Mouse (Mus musculus): ENCODE results near the gene Cyb5b. TPM values are rescaled to one million over a fixed set of nuclear protein-coding genes. Genes with fewer than 3 reads are reported as not detected.
A peak's percentile ranks its signal among the peaks of the same experiment; 100 is the strongest.

Cyb5b gene
- polyA plus RNA-seq, 1 experiment from 2014 or later = 116 TPM

DNA sequence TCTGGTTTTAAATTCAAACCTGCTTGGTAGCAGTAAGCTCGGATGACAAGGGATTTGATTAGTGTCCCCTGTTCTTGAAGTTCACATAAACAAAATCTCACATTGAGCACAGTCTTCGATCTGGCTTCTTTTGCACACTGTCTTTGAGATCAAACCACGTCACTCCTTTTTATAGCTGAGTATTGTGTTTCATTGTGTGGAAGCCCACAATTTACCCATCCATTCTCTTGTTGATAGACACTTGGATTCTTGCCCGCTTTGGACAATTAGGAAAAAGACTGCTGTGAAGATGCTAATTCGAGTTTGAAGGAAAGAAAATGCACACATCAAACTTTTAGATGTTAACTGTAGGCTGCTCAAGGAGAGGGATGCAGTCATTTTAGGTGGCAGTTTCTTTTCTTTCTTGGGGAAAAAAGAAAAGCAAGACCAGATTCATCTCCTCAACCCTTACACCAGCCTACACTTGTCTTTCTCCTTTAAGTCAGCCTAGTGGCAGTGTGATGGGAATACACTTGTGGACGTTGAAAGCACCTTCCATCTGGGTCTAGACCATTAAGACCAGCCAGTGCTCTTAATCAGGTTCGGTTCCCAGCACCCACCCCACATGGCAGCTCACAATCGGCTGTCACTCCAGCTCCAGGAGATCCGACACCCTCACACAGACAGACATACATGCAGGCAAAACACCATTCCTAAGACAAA lies 39.7 kb upstream of the Cyb5b start:
- Histone ChIP-seq H3K36me3 (ENCODE audit: insufficient read depth, low read length) (no peaks in the 10 kb centered on the region), H3K27me3 (ENCODE audit: insufficient read depth, low read length) (no peaks in the 10 kb centered on the region), H3K27ac (0 out of 2 replicates have a peak overlapping the region, but pooled peaks have one; percentile 19), H3K4me1 (replicated peaks; ENCODE audit: insufficient read depth, low read length) (peaks cover 8% of the 10 kb centered on the region; the same call in 1 of the 2 replicates), H3K4me2 (ENCODE audit: low read length) (no peak overlapping the region), H3K9me3 (replicated peaks; ENCODE audit: low read length) (no peaks in the 10 kb centered on the region), H3K9ac (ENCODE audit: low read depth, low read length) (no peak overlapping the region), H3K4me3 (replicated peaks; ENCODE audit: low read depth, low read length) (no peak overlapping the region)
- WGBS = 67% methylated on average over 9 of the region's 9 CpGs
- no peak for ATAC-seq (replicated peaks; ENCODE audit: low FRiP score, low read depth)
- DNase-seq (ENCODE audit: low spot score) = no peak
- TF ChIP-seq CTCF (IDR thresholded peaks at IDR 0.05; ENCODE audit: low read depth) = no peak

DNA sequence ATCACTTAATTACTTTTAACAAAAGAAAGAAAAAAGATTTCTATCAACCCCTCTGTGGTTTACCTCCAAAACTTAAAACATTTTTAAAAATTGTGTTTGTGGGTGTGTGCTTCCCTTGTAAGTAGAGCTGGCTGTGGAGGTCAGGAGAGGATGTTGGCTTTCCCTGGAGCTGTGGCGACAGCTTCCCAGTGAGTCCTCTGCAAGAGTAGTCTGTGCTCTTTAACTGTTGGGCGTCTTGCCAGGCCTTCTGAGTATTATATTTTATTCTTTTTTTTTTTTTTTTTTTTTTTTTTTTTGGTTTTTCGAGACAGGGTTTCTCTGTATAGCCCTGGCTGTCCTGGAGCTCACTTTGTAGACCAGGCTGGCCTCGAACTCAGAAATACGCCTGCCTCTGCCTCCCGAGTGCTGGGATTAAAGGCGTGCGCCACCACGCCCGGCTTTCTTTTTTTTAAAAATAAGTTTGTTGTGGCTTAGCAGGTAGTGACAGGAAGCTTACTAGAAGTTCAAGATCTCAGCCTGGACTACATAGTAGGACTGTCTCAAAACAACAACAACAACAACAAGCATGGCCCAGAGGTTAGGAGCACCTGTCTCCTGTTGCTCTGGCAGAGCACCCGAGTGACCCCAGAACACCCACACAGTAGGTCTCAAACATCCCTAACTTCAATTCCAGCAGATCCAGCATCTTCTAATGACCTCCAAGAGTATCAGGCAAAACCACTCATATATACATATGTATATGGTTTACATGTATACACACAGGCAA lies 38.9 kb upstream of the Cyb5b start:
- no peak for TF ChIP-seq CTCF (IDR thresholded peaks at IDR 0.05; ENCODE audit: low read depth)
- 82% methylated on average over 10 of the region's 11 CpGs for WGBS

DNA sequence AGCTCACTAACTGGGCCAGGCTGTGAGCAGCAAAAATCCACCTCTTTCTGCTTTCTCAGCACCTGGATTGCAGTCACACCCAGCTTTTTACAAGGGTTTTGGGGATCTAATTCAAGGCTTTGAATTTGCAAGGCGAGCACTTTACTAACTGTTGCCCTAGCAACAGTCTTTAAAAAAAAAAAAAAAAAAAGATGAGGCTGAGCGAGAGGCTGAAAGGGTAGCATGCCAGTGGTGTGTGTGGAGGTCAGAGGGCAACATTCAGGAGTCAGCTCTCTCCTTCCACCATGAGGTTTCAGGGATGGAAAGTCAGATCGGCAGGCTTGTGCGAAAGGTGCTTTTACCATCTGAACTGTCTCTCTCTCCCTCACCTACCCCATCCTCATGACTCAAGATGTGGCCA lies 37.2 kb upstream of the Cyb5b start:
- Histone ChIP-seq H3K4me1 (replicated peaks; ENCODE audit: insufficient read depth, low read length) (peaks cover 11% of the 10 kb centered on the region; the same call in 1 of the 2 replicates), H3K27ac (no peak overlapping the region), H3K4me2 (ENCODE audit: low read length) (no peak overlapping the region), H3K4me3 (replicated peaks; ENCODE audit: low read depth, low read length) (no peak overlapping the region), H3K9me3 (replicated peaks; ENCODE audit: low read length) (no peaks in the 10 kb centered on the region), H3K27me3 (ENCODE audit: insufficient read depth, low read length) (no peaks in the 10 kb centered on the region), H3K36me3 (ENCODE audit: insufficient read depth, low read length) (no peaks in the 10 kb centered on the region), H3K9ac (ENCODE audit: low read depth, low read length) (no peak overlapping the region)
- ATAC-seq (replicated peaks; ENCODE audit: low FRiP score, low read depth) = no peak
- WGBS = 70% methylated on average over 4 of the region's 4 CpGs
- no peak for DNase-seq (ENCODE audit: low spot score)
- no peak for TF ChIP-seq CTCF (IDR thresholded peaks at IDR 0.05; ENCODE audit: low read depth)

More for the DNA sequence above, 38.9 kb upstream of the Cyb5b start:
- Histone ChIP-seq H3K27ac (no peak overlapping the region), H3K9me3 (replicated peaks; ENCODE audit: low read length) (no peaks in the 10 kb centered on the region), H3K9ac (ENCODE audit: low read depth, low read length) (no peak overlapping the region), H3K4me1 (replicated peaks; ENCODE audit: insufficient read depth, low read length) (peaks cover 8% of the 10 kb centered on the region; the same call in 1 of the 2 replicates), H3K4me2 (ENCODE audit: low read length) (no peak overlapping the region), H3K36me3 (ENCODE audit: insufficient read depth, low read length) (no peaks in the 10 kb centered on the region), H3K4me3 (replicated peaks; ENCODE audit: low read depth, low read length) (no peak overlapping the region), H3K27me3 (ENCODE audit: insufficient read depth, low read length) (no peaks in the 10 kb centered on the region)
- ATAC-seq (replicated peaks; ENCODE audit: low FRiP score, low read depth) (no peak), DNase-seq (ENCODE audit: low spot score) (peak; percentile 77)

DNA sequence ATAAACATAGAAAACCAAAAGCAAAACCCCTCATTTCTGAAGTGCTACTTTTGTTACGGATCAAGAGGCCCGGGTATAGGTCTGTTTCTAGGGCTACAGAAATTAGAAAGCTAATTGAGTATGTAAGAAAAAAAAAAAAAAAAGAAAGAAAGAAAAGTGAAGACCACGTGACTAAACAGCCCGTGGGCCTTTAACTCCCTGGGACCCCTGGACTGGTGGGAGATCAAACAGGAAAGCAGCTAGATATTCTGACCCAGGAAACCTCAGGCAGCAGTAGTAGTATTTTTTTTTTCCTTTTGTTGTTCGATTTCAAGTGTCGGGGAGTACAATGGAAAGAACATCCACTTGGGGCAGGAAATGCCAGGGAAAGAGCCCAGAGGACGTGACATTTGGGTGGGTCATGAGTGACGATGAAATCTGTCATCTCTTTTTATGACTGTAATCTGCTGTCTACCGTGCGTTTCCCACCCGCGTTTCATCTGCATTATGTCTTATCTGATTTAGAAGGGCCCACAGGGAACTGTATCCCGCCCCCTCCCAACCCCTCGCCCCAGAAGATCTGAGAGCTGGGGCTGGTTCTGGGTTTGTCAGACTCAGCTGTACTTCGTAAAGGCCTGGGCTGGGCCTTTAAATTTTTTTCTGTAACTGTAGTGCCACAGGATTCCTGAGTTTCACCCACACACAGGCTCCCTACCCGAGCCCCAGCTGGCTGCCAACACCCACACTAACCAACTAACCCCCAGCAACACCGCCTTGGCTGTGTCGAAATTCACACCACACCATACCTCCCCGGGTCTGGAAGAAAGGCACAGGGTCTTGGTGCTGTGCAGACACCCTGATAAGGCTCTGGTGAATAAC lies 36.1 kb upstream of the Cyb5b start:
- H3K4me3 ChIP-seq (replicated peaks; ENCODE audit: low read depth, low read length) = 0 out of 2 replicates have a peak overlapping the region, but pooled peaks have one; percentile 2
- ATAC-seq (replicated peaks; ENCODE audit: low FRiP score, low read depth) = no peak
- H3K4me1 ChIP-seq (replicated peaks; ENCODE audit: insufficient read depth, low read length) = peaks cover 21% of the 10 kb centered on the region; the same call in 1 of the 2 replicates
- peak overlapping the region; percentile 48 for H3K9ac ChIP-seq (ENCODE audit: low read depth, low read length)
- no peaks in the 10 kb centered on the region for H3K27me3 ChIP-seq (ENCODE audit: insufficient read depth, low read length)
- H3K27ac ChIP-seq = peak overlapping the region; percentile 80
- WGBS = 19% methylated on average over 19 of the region's 19 CpGs
- H3K36me3 ChIP-seq (ENCODE audit: insufficient read depth, low read length) = no peaks in the 10 kb centered on the region
- TF ChIP-seq CTCF (IDR thresholded peaks at IDR 0.05; ENCODE audit: low read depth) = no peak
- no peaks in the 10 kb centered on the region for H3K9me3 ChIP-seq (replicated peaks; ENCODE audit: low read length)
- peak overlapping the region; percentile 23 for H3K4me2 ChIP-seq (ENCODE audit: low read length)
- no peak for DNase-seq (ENCODE audit: low spot score)

- no peak for TF ChIP-seq CTCF (IDR thresholded peaks at IDR 0.05; ENCODE audit: low read depth)
- H3K9me3 ChIP-seq (replicated peaks; ENCODE audit: low read length) = no peaks in the 10 kb centered on the region
- DNase-seq (ENCODE audit: low spot score) = no peak
- peaks cover 21% of the 10 kb centered on the region; the same call in 1 of the 2 replicates for H3K4me1 ChIP-seq (replicated peaks; ENCODE audit: insufficient read depth, low read length)
- 17% methylated on average over 10 of the region's 10 CpGs for WGBS
- H3K4me2 ChIP-seq (ENCODE audit: low read length) = peak overlapping the region; percentile 23; the same call in 1 of the 2 replicates
- H3K27ac ChIP-seq = peak overlapping the region; percentile 80
- H3K36me3 ChIP-seq (ENCODE audit: insufficient read depth, low read length) = no peaks in the 10 kb centered on the region
- H3K4me3 ChIP-seq (replicated peaks; ENCODE audit: low read depth, low read length) = 0 out of 2 replicates have a peak overlapping the region, but pooled peaks have one; percentile 2
- no peaks in the 10 kb centered on the region for H3K27me3 ChIP-seq (ENCODE audit: insufficient read depth, low read length)
- H3K9ac ChIP-seq (ENCODE audit: low read depth, low read length) = peak overlapping the region; percentile 48
- no peak for ATAC-seq (replicated peaks; ENCODE audit: low FRiP score, low read depth)
Measured at GRCm38 (mm10) chr8:107115008-107115320, 35.5 kb upstream of the Cyb5b start.

GRCm38 (mm10) chr8:107116023-107116422 lies 34.4 kb upstream of the Cyb5b start:
- H3K27ac ChIP-seq = peak overlapping the region; percentile 57; the same call in 1 of the 2 replicates
- DNase-seq (ENCODE audit: low spot score) (peak; percentile 94), ATAC-seq (replicated peaks; ENCODE audit: low FRiP score, low read depth) (no peak)
- peak; percentile 92 for TF ChIP-seq CTCF (IDR thresholded peaks at IDR 0.05; ENCODE audit: low read depth)
- peaks cover 21% of the 10 kb centered on the region; the same call in 1 of the 2 replicates for H3K4me1 ChIP-seq (replicated peaks; ENCODE audit: insufficient read depth, low read length)
- H3K36me3 ChIP-seq (ENCODE audit: insufficient read depth, low read length) = no peaks in the 10 kb centered on the region
- H3K27me3 ChIP-seq (ENCODE audit: insufficient read depth, low read length) = no peaks in the 10 kb centered on the region
- no peak overlapping the region for H3K4me3 ChIP-seq (replicated peaks; ENCODE audit: low read depth, low read length)
- 9% methylated on average over 11 of the region's 11 CpGs for WGBS
- no peak overlapping the region for H3K4me2 ChIP-seq (ENCODE audit: low read length)
- no peak overlapping the region for H3K9ac ChIP-seq (ENCODE audit: low read depth, low read length)
- no peaks in the 10 kb centered on the region for H3K9me3 ChIP-seq (replicated peaks; ENCODE audit: low read length)

Data from kidney, postnatal 0 days (tissue).